Mouse (Mus musculus): ENCODE measurements around the gene Nmur2.

The Nmur2 gene

GRCm38 (mm10) chr11:56040917-56041316 is at the start of gene Nmur2:
TSS of gene Nmur2 (minus strand) at chr11:56041010.
- DNase-seq (ENCODE audit: low read depth), result no peak

GRCm38 (mm10) chr11:56089127-56089689 is 48.4 kb upstream of the Nmur2 start:
- no peak for DNase-seq (ENCODE audit: low read depth)

GRCm38 (mm10) chr11:56072131-56072530 is 31.3 kb upstream of the Nmur2 start:
- no peak for DNase-seq (ENCODE audit: low read depth)

- DNase-seq (ENCODE audit: low read depth), result no peak
Observed at GRCm38 (mm10) chr11:56069658-56070057, 28.8 kb upstream of the Nmur2 start.

- no peak for DNase-seq (ENCODE audit: low read depth)
Observed at GRCm38 (mm10) chr11:56065147-56065546, 24.3 kb upstream of the Nmur2 start.

GRCm38 (mm10) chr11:56064575-56064974 is 23.8 kb upstream of the Nmur2 start:
- peak; percentile 4 for DNase-seq (ENCODE audit: low read depth)

- DNase-seq (ENCODE audit: low read depth), result no peak
Observed at GRCm38 (mm10) chr11:56059236-56059635, 18.4 kb upstream of the Nmur2 start.

GRCm38 (mm10) chr11:56054439-56054838 is 13.6 kb upstream of the Nmur2 start:
- DNase-seq (ENCODE audit: low read depth), result no peak

GRCm38 (mm10) chr11:56026854-56027253 is 14.0 kb downstream of the Nmur2 start:
- no peak for DNase-seq (ENCODE audit: low read depth)

GRCm38 (mm10) chr11:56025746-56026570 is 14.9 kb downstream of the Nmur2 start:
- DNase-seq (ENCODE audit: low read depth), result no peak

GRCm38 (mm10) chr11:56013510-56014057 is 27.2 kb downstream of the Nmur2 start:
- DNase-seq (ENCODE audit: low read depth), result no peak

GRCm38 (mm10) chr11:56012396-56012795 is 28.4 kb downstream of the Nmur2 start:
- no peak for DNase-seq (ENCODE audit: low read depth)

GRCm38 (mm10) chr11:56008277-56008676 is 32.5 kb downstream of the Nmur2 start:
- no peak for DNase-seq (ENCODE audit: low read depth)

GRCm38 (mm10) chr11:55992799-55993198 is 48.0 kb downstream of the Nmur2 start:
- DNase-seq (ENCODE audit: low read depth), result no peak

GRCm38 (mm10) chr11:55992148-55992547 is 48.7 kb downstream of the Nmur2 start:
- DNase-seq (ENCODE audit: low read depth), result no peak

- DNase-seq (ENCODE audit: low read depth), result peak; percentile 31
Observed at GRCm38 (mm10) chr11:55991505-55992066, 49.2 kb downstream of the Nmur2 start.

GRCm38 (mm10) chr11:55984643-55985042 is 56.2 kb downstream of the Nmur2 start:
- no peak for DNase-seq (ENCODE audit: low read depth)

- DNase-seq (ENCODE audit: low read depth), result peak; percentile 34
Observed at GRCm38 (mm10) chr11:55981656-55982055, 59.2 kb downstream of the Nmur2 start.

- DNase-seq (ENCODE audit: low read depth), result no peak
Observed at GRCm38 (mm10) chr11:55978146-55978545, 62.7 kb downstream of the Nmur2 start.

All from 416B (cell line).